Mouse (Mus musculus) lung, embryonic 16.5 days (tissue): ENCODE data around the gene Hyal2. TPM values are rescaled to one million over a fixed set of nuclear protein-coding genes. Genes with fewer than 3 reads are reported as not detected.

Experiments
- ATAC-seq: fragments of 200-750 bp; cut with Nextera tagmentation; 2 replicates; pipeline ENCODE4 v1.8.0; 2017; ENCODE audit warnings: low read depth, mild to moderate bottlenecking, moderate library complexity
- H3K27ac ChIP-seq: fragments of 300-500 bp; sonication (generic); 2 replicates; pipeline ENCODE4 v1.5.1; 2014; ENCODE audit warnings: mild to moderate bottlenecking, control low read depth, low read length
- H3K27me3 ChIP-seq: fragments of 300-500 bp; sonication (generic); 2 replicates; pipeline ENCODE4 v1.6.1; 2014; ENCODE audit warnings: low read depth, low read length, mixed read lengths; ENCODE audit not compliant: control insufficient read depth, insufficient read depth
- H3K36me3 ChIP-seq: fragments of 300-500 bp; sonication (generic); 2 replicates; pipeline ENCODE4 v1.6.1; 2014; ENCODE audit warnings: low read length; ENCODE audit not compliant: control insufficient read depth, insufficient read depth
- H3K4me1 ChIP-seq: fragments of 300-500 bp; sonication (generic); replicated peaks from 2 replicates; pipeline ENCODE4 v1.6.1; 2014; ENCODE audit warnings: low read length, mixed read lengths; ENCODE audit not compliant: control insufficient read depth, insufficient read depth
- H3K4me2 ChIP-seq: fragments of 300-500 bp; sonication (generic); 2 replicates; pipeline ENCODE4 v1.6.1; 2014; ENCODE audit warnings: low read depth, low read length, control low read depth
- H3K4me3 ChIP-seq: fragments of 300-500 bp; sonication (generic); 2 replicates; pipeline ENCODE4 v1.5.1; 2014; ENCODE audit warnings: mild to moderate bottlenecking, low read length, control low read depth
- H3K9ac ChIP-seq: fragments of 300-500 bp; sonication (generic); 2 replicates; pipeline ENCODE4 v1.6.1; 2014; ENCODE audit warnings: low read length, control low read depth
- H3K9me3 ChIP-seq: fragments of 300-500 bp; sonication (generic); 2 replicates; pipeline ENCODE4 v1.6.1; 2016; ENCODE audit warnings: low read length; ENCODE audit not compliant: control insufficient read depth
- WGBS: fragments of 180-500 bp; shearing (Covaris S2); extraction: QIAGEN DNeasy Blood & Tissue Kit; methylation state at CpG from one replicate; pipeline ENCODE4 v1.1.7; 2014; 5-methylcytosine and 5-hydroxymethylcytosine counted together
- polyA plus RNA-seq: library from polyadenylated mRNA; unstranded; fragments of >200 nt; fragmentation: Nextera tagmentation; extraction: Ambion mirVana; gene quantifications from 2 replicates; pipeline ENCODE4 v1.2.1, GENCODE M21; 2015

Hyal2 gene
- polyA plus RNA-seq, 1 experiment from 2014 or later = 101 TPM

DNA sequence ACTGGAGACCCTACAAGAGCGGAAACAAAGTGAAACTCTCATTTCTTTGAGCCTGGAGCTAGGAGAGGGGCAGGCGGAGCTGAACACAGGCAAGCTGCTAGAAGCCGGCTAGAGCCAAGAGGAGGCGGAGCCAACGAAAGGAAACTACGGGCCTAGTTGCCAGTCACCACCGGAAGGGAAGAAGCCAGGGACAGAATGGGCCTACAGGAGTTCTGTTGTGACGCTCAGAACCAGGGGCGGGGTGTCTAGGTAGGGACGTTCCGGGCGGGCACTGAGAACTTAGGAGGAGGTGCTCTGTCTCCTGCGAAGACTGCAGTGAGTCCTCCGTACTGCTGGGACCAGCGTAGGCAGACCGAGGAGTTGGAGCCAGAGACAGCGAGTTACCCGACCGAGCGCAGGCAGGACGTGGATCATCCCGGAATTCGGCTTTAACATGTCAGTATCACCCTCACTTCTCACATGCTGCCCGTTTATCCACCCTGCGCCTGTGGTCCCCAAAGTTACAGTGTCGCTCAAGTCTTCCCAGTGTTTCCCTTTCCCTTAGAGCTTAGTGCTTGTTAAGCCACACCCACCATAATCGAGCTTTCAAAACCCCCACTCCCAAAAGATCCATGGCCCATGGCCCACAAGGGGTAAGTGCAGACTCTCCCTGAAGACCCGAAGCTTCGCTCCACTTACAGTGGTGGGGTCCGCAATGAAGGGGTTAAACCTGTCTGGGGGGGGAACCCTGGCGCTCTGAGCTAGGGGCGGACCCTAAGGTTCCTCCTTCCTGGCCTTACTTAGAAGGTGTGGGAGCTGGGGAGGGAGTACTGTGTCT lies 13.0 kb downstream of the Hyal2 start, which contains the start of gene Hyal3:
TSS of gene Hyal3 (plus strand) at position 318 of the 817 bp plus-strand sequence.
- Histone ChIP-seq H3K9ac (peak within 1 kb of the TSS; percentile 83), H3K27ac (peak within 1 kb of the TSS; percentile 97), H3K9me3 (no peaks in the 10 kb centered on the region), H3K4me1 (peaks cover 34% of the 10 kb centered on the region), H3K27me3 (no peaks in the 10 kb centered on the region), H3K4me2 (peak within 1 kb of the TSS; percentile 86), H3K4me3 (peak within 1 kb of the TSS; percentile 72), H3K36me3 (0 out of 2 replicates have a peak, but pooled peaks cover 4% of the 10 kb centered on the region)
- WGBS = under 1% methylated on average over 32 of the region's 32 CpGs
- peak; percentile 82 for ATAC-seq

DNA sequence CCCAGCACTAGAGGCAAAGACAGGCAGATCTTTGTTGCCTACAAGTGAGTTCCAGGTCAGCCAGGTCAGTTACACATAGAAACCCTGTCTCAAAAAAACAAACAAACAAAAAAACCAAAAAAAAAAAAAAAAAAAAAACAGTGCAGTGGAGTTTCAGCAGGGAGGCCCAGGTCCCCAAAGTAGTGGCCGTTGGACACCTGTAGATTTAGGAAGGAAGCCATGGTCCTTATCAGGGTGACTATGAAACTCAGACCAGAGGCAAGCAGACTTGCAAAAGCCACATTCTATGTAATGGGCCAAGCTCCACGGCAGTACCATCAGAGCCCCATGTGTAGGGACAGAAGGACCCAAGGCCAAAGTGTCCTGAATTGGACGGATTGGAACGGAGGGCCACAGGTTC lies 13.8 kb downstream of the Hyal2 start:
- ATAC-seq = no peak
- Histone ChIP-seq H3K27me3 (no peaks in the 10 kb centered on the region), H3K4me1 (peaks cover 28% of the 10 kb centered on the region), H3K4me3 (peak overlapping the region; percentile 72), H3K36me3 (0 out of 2 replicates have a peak, but pooled peaks cover 4% of the 10 kb centered on the region), H3K9ac (peak overlapping the region; percentile 83), H3K4me2 (peak overlapping the region; percentile 86), H3K9me3 (no peaks in the 10 kb centered on the region), H3K27ac (peak overlapping the region; percentile 97)
- WGBS = 67% methylated on average over 4 of the region's 4 CpGs

DNA sequence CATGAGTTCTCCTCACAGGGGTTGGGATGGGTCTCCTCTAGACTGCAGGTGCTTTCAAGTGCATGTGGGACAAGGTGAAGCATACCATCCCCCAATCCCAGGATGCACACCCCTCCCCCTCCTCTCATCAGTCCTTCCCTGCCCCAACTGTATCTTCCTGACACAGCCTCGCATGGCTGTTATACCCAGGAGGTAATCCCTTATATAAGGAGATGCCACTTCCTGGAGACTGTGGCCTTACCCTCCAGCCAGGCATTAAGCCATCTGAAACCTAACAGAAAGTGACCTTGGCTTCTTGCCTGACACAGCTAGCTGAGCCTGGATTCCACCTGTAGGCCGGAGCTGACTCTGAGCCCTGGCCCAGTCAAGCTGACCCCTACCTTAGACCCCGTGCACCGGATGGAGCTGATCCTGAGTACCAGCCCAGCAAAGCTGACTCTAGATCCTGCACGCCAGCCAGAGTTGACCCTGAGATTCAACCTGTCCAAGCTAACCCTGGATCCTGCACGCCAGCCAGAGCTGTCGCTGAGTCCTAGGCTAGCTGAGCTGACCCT lies 14.8 kb downstream of the Hyal2 start:
- Histone ChIP-seq H3K9me3 (no peaks in the 10 kb centered on the region), H3K4me1 (peaks cover 26% of the 10 kb centered on the region), H3K27me3 (no peaks in the 10 kb centered on the region), H3K27ac (no peak overlapping the region), H3K4me3 (no peak overlapping the region), H3K36me3 (0 out of 2 replicates have a peak, but pooled peaks cover 4% of the 10 kb centered on the region), H3K4me2 (no peak overlapping the region), H3K9ac (no peak overlapping the region)
- ATAC-seq = no peak
- 85% methylated on average over 7 of the region's 7 CpGs for WGBS

DNA sequence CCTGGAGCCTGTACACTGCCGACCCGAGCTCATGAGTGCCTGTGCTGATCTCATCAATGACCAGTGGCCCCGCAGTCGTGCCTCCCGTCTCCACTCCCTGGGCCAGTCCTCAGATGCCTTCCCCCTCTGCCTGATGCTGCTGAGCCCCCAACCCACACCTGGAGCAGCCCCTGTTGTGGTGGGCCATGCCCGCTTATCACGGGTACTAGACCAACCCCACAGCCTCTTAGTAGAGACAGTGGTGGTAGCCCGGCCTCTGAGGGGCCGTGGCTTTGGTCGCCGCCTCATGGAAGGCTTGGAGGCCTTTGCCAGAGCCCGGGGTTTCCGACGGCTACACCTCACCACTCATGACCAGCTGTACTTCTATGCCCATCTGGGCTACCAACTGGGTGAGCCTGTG lies 15.4 kb downstream of the Hyal2 start:
- ATAC-seq = no peak
- Histone ChIP-seq H3K4me2 (no peak overlapping the region), H3K27me3 (no peaks in the 10 kb centered on the region), H3K9ac (no peak overlapping the region), H3K27ac (no peak overlapping the region), H3K9me3 (no peaks in the 10 kb centered on the region), H3K36me3 (0 out of 2 replicates have a peak, but pooled peaks cover 4% of the 10 kb centered on the region), H3K4me1 (peaks cover 27% of the 10 kb centered on the region), H3K4me3 (no peak overlapping the region)
- WGBS = 93% methylated on average over 14 of the region's 14 CpGs

DNA sequence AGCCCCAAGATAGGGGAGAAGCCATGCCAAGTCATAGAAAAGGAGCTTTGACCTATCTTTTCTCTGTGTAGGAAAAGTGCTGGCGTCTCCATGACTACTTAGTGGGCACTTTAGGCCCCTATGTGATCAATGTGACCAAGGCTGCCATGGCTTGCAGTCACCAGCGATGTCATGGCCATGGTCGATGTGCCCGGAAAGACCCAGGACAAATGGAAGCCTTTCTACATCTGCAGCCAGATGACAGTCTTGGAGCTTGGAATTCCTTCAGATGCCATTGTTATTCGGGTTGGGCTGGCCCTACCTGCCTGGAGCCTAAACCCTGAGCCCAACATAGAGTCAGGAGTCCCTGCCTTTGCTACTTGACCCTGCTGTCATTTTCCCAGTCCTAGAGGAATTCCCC lies 18.8 kb downstream of the Hyal2 start:
- 81% methylated on average over 5 of the region's 5 CpGs for WGBS
- H3K9ac ChIP-seq = no peak overlapping the region
- H3K36me3 ChIP-seq = peaks cover 18% of the 10 kb centered on the region; the same call in 1 of the 2 replicates
- H3K4me1 ChIP-seq = peaks cover 24% of the 10 kb centered on the region
- no peak for ATAC-seq
- no peaks in the 10 kb centered on the region for H3K27me3 ChIP-seq
- H3K27ac ChIP-seq = no peak overlapping the region
- no peak overlapping the region for H3K4me3 ChIP-seq
- no peak overlapping the region for H3K4me2 ChIP-seq
- H3K9me3 ChIP-seq = no peaks in the 10 kb centered on the region

DNA sequence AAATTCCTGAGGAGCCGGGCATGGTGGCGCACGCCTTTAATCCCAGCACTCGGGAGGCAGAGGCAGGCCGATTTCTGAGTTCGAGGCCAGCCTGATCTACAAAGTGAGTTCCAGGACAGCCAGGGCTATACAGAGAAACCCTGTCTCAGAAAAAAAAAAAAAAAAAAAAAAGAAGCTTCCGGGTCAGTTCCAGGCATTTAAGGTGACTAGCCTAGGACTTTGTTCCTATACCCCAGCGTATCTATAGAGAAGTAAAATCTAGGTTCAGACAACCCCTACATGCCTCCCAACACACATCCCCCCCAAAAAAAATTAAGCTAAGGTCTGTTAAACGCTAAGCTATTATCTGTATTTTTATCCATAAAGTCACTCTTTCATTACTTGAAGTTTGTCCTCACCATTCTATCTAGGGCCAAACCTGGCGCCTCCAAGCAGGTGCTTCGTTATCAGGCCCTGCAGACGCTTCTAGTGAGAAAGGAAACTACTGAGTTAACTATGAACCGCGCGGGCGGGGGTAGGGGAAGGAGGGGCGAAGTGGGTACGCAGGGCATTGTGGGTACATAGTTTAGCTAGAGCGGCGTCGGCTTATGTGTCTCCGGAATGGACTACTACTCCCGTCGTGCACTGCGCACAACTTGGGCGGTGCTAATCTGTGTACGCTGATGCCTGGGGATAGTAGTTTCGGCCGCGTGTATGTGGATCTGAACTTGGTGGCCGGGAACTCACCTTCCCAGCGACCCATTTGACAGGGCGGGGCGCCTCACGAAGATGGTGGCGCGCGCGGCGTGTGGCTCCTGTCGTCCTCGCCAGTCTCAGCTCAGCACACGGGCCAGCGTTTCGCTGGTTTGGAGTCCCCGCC lies 19.5 kb downstream of the Hyal2 start, which contains the start of gene Ifrd2:
TSS of gene Ifrd2 (plus strand) at position 669 of the 859 bp plus-strand sequence.
- H3K27ac ChIP-seq = peak within 1 kb of the TSS; percentile 62; the same call in 1 of the 2 replicates
- H3K9ac ChIP-seq = peak within 1 kb of the TSS; percentile 66
- 9% methylated on average over 45 of the region's 46 CpGs for WGBS
- H3K4me1 ChIP-seq = peaks cover 18% of the 10 kb centered on the region
- ATAC-seq = peak; percentile 98
- H3K27me3 ChIP-seq = no peaks in the 10 kb centered on the region
- H3K9me3 ChIP-seq = no peaks in the 10 kb centered on the region
- H3K4me2 ChIP-seq = peak within 1 kb of the TSS; percentile 84
- peak within 1 kb of the TSS; percentile 62 for H3K4me3 ChIP-seq
- peaks cover 23% of the 10 kb centered on the region; the same call in 1 of the 2 replicates for H3K36me3 ChIP-seq

DNA sequence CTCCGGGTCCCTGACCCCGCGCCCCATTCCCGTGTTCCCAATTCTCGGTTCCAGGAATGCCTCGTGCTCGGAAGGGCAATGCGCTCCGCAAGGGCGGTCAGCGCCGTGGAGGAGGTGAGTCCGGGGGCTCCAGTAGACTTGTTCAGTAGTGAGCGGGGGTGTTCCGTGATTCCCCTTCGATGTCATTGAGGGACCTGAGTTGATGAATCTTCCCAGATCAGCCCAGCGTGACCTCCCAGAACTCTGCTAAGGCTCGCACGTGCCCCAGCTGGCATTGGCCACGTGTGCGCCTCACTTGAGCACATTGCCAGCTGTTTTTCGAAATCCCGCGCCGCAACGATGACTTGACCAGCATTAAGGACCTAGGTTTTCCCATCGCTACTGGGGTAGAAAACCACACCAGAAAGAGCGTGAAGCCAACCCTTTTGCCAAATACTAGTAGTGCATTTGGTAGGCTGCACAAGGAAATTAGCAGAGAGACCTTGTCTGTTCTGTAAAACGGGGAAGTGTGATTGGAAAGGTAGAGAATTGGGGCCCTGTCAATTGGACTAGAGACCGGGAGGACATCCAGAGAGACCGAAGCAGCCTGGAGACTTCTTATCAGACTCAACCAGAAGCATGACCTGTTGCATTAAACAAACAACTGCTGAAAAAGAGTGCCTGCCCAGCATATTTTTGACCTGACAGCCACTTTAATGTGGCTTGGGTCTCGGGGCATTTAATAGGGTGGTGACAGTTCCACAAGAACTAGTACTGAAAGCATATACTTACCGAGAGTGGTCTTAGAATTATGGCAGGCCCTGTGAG lies 20.3 kb downstream of the Hyal2 start:
- Histone ChIP-seq H3K9ac (peak overlapping the region; percentile 66), H3K4me1 (peaks cover 16% of the 10 kb centered on the region), H3K4me3 (peak overlapping the region; percentile 62), H3K27ac (no peak overlapping the region), H3K27me3 (no peaks in the 10 kb centered on the region), H3K9me3 (no peaks in the 10 kb centered on the region), H3K36me3 (peaks cover 25% of the 10 kb centered on the region; the same call in 1 of the 2 replicates), H3K4me2 (peak overlapping the region; percentile 84)
- 1% methylated on average over 33 of the region's 33 CpGs for WGBS
- no peak; the same call in 1 of the 2 replicates for ATAC-seq

DNA sequence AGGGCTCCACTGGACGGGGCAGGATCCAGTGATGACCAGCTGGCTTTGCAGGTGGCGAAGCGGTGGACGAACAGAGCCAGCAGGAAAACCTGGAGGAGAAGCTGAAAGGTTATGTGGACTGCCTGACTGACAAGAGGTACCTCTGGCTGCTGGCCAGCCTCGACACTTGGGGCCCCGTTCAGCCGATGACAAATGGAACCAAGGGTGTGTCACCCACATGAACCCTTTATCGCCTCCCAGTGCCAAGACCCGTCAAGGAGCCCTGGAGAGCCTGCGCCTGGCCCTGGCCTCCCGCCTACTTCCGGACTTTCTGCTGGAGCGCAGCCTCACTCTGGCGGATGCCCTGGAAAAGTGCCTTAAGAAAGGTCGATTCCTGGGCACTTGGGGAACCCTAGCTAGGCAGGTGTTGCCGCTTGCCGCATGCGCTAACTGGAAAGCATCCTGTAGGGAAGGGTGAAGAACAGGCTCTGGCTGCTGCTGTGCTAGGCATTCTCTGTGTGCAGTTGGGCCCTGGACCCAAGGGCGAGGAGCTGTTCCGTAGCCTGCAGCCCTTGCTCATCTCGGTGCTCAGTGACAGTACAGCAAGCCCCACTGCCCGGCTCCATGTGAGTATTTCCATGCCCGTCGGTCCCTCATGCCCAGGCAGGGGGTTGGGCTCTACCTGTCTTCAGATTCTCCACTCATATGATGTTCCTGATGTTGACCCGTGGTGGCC lies 22.5 kb downstream of the Hyal2 start:
- Histone ChIP-seq H3K36me3 (peaks cover 27% of the 10 kb centered on the region), H3K4me1 (peaks cover 16% of the 10 kb centered on the region), H3K4me3 (no peak overlapping the region), H3K4me2 (no peak overlapping the region), H3K9me3 (no peaks in the 10 kb centered on the region), H3K27me3 (no peaks in the 10 kb centered on the region), H3K27ac (peak overlapping the region; percentile 71), H3K9ac (no peak overlapping the region)
- WGBS = 73% methylated on average over 25 of the region's 25 CpGs
- no peak for ATAC-seq
